Mouse (Mus musculus): ENCODE results near the gene Hdac11. TPM values are rescaled to one million over a fixed set of nuclear protein-coding genes. Genes with fewer than 3 reads are reported as not detected.
"Not testable (repeated sequence)": the region's sequence is repeated elsewhere in the genome, so short reads cannot be mapped to it uniquely, and the experiment has no call there.

Gene Hdac11
- polyA plus RNA-seq, 1 experiment from 2014 or later: 18.6 TPM

GRCm38 (mm10) chr6:91192851-91193545 lies 36.5 kb downstream of the Hdac11 start:
- Histone ChIP-seq H3K4me1 (peaks cover 12% of the 10 kb centered on the region; the same call in 1 of the 2 replicates), H3K4me2 (replicated peaks) (no peak overlapping the region), H3K36me3 (no peaks in the 10 kb centered on the region), H3K27ac (no peak overlapping the region), H3K9me3 (no peaks in the 10 kb centered on the region; the same call in 1 of the 2 replicates), H3K9ac (no peak overlapping the region), H3K27me3 (peaks cover under 1% of the 10 kb centered on the region; the same call in 1 of the 2 replicates), H3K4me3 (no peak overlapping the region)
- ATAC-seq (ENCODE audit: low FRiP score, low read depth): no peak
- 70% methylated on average over 1 of the region's 1 CpGs for WGBS

GRCm38 (mm10) chr6:91198456-91198855 lies 42.0 kb downstream of the Hdac11 start:
- no peak overlapping the region for H3K9ac ChIP-seq
- ATAC-seq (ENCODE audit: low FRiP score, low read depth): no peak
- no peaks in the 10 kb centered on the region for H3K36me3 ChIP-seq
- no peak overlapping the region for H3K4me2 ChIP-seq (replicated peaks)
- H3K9me3 ChIP-seq: no peaks in the 10 kb centered on the region; the same call in 1 of the 2 replicates
- H3K4me3 ChIP-seq: no peak overlapping the region
- H3K4me1 ChIP-seq: peaks cover 60% of the 10 kb centered on the region
- WGBS: 50% methylated on average over 2 of the region's 2 CpGs
- peak overlapping the region; percentile 96; the same call in 1 of the 2 replicates for H3K27ac ChIP-seq
- peaks cover 2% of the 10 kb centered on the region; the same call in 1 of the 2 replicates for H3K27me3 ChIP-seq

- WGBS: 14% methylated on average over 8 of the region's 8 CpGs
- H3K4me1 ChIP-seq: peaks cover 64% of the 10 kb centered on the region
- peak overlapping the region; percentile 1; the same call in 1 of the 2 replicates for H3K4me2 ChIP-seq (replicated peaks)
- no peaks in the 10 kb centered on the region; the same call in 1 of the 2 replicates for H3K9me3 ChIP-seq
- ATAC-seq (ENCODE audit: low FRiP score, low read depth): peak; percentile 82
- H3K36me3 ChIP-seq: no peaks in the 10 kb centered on the region
- H3K4me3 ChIP-seq: no peak overlapping the region
- peaks cover 2% of the 10 kb centered on the region; the same call in 1 of the 2 replicates for H3K27me3 ChIP-seq
- H3K9ac ChIP-seq: no peak overlapping the region; the same call in 1 of the 2 replicates
- H3K27ac ChIP-seq: peak overlapping the region; percentile 96
Observed at GRCm38 (mm10) chr6:91200429-91201188, 44.1 kb downstream of the Hdac11 start.

- Histone ChIP-seq H3K27me3 (peaks cover 2% of the 10 kb centered on the region; the same call in 1 of the 2 replicates), H3K4me1 (peaks cover 67% of the 10 kb centered on the region), H3K4me3 (no peak overlapping the region), H3K9ac (no peak overlapping the region), H3K9me3 (no peaks in the 10 kb centered on the region; the same call in 1 of the 2 replicates), H3K36me3 (no peaks in the 10 kb centered on the region), H3K4me2 (replicated peaks) (no peak overlapping the region), H3K27ac (peak overlapping the region; percentile 96)
- ATAC-seq (ENCODE audit: low FRiP score, low read depth): no peak
- 67% methylated on average over 8 of the region's 8 CpGs for WGBS
Observed at GRCm38 (mm10) chr6:91201881-91202341, 45.4 kb downstream of the Hdac11 start.

GRCm38 (mm10) chr6:91202571-91202970 lies 46.1 kb downstream of the Hdac11 start:
- Histone ChIP-seq H3K36me3 (no peaks in the 10 kb centered on the region), H3K9ac (no peak overlapping the region), H3K27me3 (peaks cover 2% of the 10 kb centered on the region; the same call in 1 of the 2 replicates), H3K4me2 (replicated peaks) (no peak overlapping the region), H3K4me3 (no peak overlapping the region), H3K4me1 (peaks cover 64% of the 10 kb centered on the region), H3K27ac (no peak overlapping the region), H3K9me3 (no peaks in the 10 kb centered on the region; the same call in 1 of the 2 replicates)
- no peak for ATAC-seq (ENCODE audit: low FRiP score, low read depth)
- WGBS: 70% methylated on average over 4 of the region's 4 CpGs

- no peak for ATAC-seq (ENCODE audit: low FRiP score, low read depth)
- Histone ChIP-seq H3K36me3 (no peaks in the 10 kb centered on the region), H3K9me3 (no peaks in the 10 kb centered on the region), H3K4me1 (peaks cover 69% of the 10 kb centered on the region), H3K4me3 (no peak overlapping the region), H3K27me3 (no peaks in the 10 kb centered on the region), H3K9ac (0 out of 2 replicates have a peak overlapping the region, but pooled peaks have one; percentile 13), H3K4me2 (replicated peaks) (no peak overlapping the region), H3K27ac (no peak overlapping the region)
- 40% methylated on average over 3 of the region's 3 CpGs for WGBS
Observed at GRCm38 (mm10) chr6:91205346-91205745, 48.9 kb downstream of the Hdac11 start.

- H3K27ac ChIP-seq: no peak overlapping the region
- no peaks in the 10 kb centered on the region for H3K36me3 ChIP-seq
- WGBS: 86% methylated on average over 5 of the region's 5 CpGs
- H3K4me1 ChIP-seq: peaks cover 69% of the 10 kb centered on the region
- no peak overlapping the region for H3K4me3 ChIP-seq
- H3K9me3 ChIP-seq: no peaks in the 10 kb centered on the region
- 0 out of 2 replicates have a peak overlapping the region, but pooled peaks have one; percentile 13 for H3K9ac ChIP-seq
- no peaks in the 10 kb centered on the region for H3K27me3 ChIP-seq
- no peak overlapping the region for H3K4me2 ChIP-seq (replicated peaks)
- ATAC-seq (ENCODE audit: low FRiP score, low read depth): no peak
Observed at GRCm38 (mm10) chr6:91205791-91206190, 49.3 kb downstream of the Hdac11 start.

- H3K36me3 ChIP-seq: no peaks in the 10 kb centered on the region
- H3K9me3 ChIP-seq: no peaks in the 10 kb centered on the region
- peaks cover 64% of the 10 kb centered on the region for H3K4me1 ChIP-seq
- no peak for ATAC-seq (ENCODE audit: low FRiP score, low read depth)
- 64% methylated on average over 3 of the region's 3 CpGs for WGBS
- no peak overlapping the region for H3K4me3 ChIP-seq
- no peak overlapping the region for H3K4me2 ChIP-seq (replicated peaks)
- H3K27me3 ChIP-seq: no peaks in the 10 kb centered on the region
- H3K27ac ChIP-seq: no peak overlapping the region
- no peak overlapping the region for H3K9ac ChIP-seq
Observed at GRCm38 (mm10) chr6:91207491-91207890, 51.0 kb downstream of the Hdac11 start.

- Histone ChIP-seq H3K4me2 (replicated peaks) (0 out of 2 replicates have a peak overlapping the region, but pooled peaks have one; percentile 1), H3K4me1 (peaks cover 76% of the 10 kb centered on the region), H3K9me3 (no peaks in the 10 kb centered on the region), H3K36me3 (no peaks in the 10 kb centered on the region), H3K27me3 (no peaks in the 10 kb centered on the region), H3K27ac (peak overlapping the region; percentile 78), H3K9ac (no peak overlapping the region), H3K4me3 (no peak overlapping the region)
- WGBS: 0% methylated on average over 2 of the region's 2 CpGs
- ATAC-seq (ENCODE audit: low FRiP score, low read depth): peak; percentile 35
Observed at GRCm38 (mm10) chr6:91209780-91210179, 53.3 kb downstream of the Hdac11 start.

GRCm38 (mm10) chr6:91210852-91211251 lies 54.4 kb downstream of the Hdac11 start:
- WGBS: 62% methylated on average over 3 of the region's 3 CpGs
- no peak overlapping the region for H3K9ac ChIP-seq
- no peak overlapping the region for H3K4me2 ChIP-seq (replicated peaks)
- no peaks in the 10 kb centered on the region for H3K9me3 ChIP-seq
- peaks cover 6% of the 10 kb centered on the region for H3K36me3 ChIP-seq
- H3K27ac ChIP-seq: peak overlapping the region; percentile 78; the same call in 1 of the 2 replicates
- H3K4me1 ChIP-seq: peaks cover 75% of the 10 kb centered on the region
- H3K4me3 ChIP-seq: no peak overlapping the region
- no peak for ATAC-seq (ENCODE audit: low FRiP score, low read depth)
- no peaks in the 10 kb centered on the region for H3K27me3 ChIP-seq

GRCm38 (mm10) chr6:91212155-91212554 lies 55.7 kb downstream of the Hdac11 start, which contains the start of gene Fbln2:
Gene Fbln2, plus strand, starts transcription at chr6:91212455.
- Histone ChIP-seq H3K36me3 (peaks cover 11% of the 10 kb centered on the region), H3K4me1 (peaks cover 84% of the 10 kb centered on the region)
- not testable (repeated sequence) for ATAC-seq (ENCODE audit: low FRiP score, low read depth)

GRCm38 (mm10) chr6:91212571-91212970 lies 56.1 kb downstream of the Hdac11 start:
- Histone ChIP-seq H3K9ac (peak overlapping the region; percentile 80), H3K36me3 (peaks cover 15% of the 10 kb centered on the region), H3K9me3 (no peaks in the 10 kb centered on the region), H3K4me1 (peaks cover 87% of the 10 kb centered on the region), H3K27me3 (no peaks in the 10 kb centered on the region), H3K4me3 (peak overlapping the region; percentile 63), H3K27ac (peak overlapping the region; percentile 80), H3K4me2 (replicated peaks) (peak overlapping the region; percentile 85)
- ATAC-seq (ENCODE audit: low FRiP score, low read depth): peak; percentile 89
- under 1% methylated on average over 27 of the region's 29 CpGs for WGBS

More at GRCm38 (mm10) chr6:91212155-91212554, 55.7 kb downstream of the Hdac11 start, which contains the start of gene Fbln2:
- H3K27me3 ChIP-seq, H3K9me3 ChIP-seq: not testable (repeated sequence)
- H3K27ac ChIP-seq: peak within 1 kb of the TSS; percentile 80
- peak within 1 kb of the TSS; percentile 85 for H3K4me2 ChIP-seq (replicated peaks)
- peak within 1 kb of the TSS; percentile 80 for H3K9ac ChIP-seq
- H3K4me3 ChIP-seq: peak within 1 kb of the TSS; percentile 63

All from limb, embryonic 13.5 days (tissue).